Mouse (Mus musculus): Measurements from ENCODE around the gene Arl6ip4. TPM values are rescaled to one million over a fixed set of nuclear protein-coding genes. Genes with fewer than 3 reads are reported as not detected.

Arl6ip4 gene
- total RNA-seq, 1 experiment from 2014 or later = 56.9 TPM

- DNase-seq = no peak
Observed at GRCm38 (mm10) chr5:124093852-124094604, 21.9 kb upstream of the Arl6ip4 start.

DNA sequence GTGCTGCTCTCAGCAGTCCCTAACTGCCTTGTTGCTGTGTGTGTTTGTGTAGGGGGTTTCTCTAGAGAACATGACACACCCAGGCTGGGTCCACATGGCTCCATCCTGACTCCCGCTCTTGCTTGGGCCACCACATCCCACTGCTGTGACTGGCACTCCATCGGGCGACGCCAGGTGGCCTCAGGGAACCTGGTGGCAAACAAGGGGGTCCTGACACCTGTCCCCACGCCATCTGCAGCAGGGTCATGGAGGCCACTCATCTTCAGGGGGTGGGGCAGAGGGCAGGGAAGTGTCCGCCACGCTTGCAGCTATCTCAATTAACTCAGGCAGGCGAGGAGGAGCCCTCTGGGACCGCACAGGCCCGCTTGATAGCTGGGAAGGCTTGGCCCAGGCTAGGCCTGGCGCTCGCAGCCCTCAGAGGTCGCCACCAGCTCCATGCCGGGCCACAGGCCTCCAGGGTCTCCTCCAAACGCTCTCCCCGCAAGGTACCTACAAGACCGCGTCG lies 20.8 kb upstream of the Arl6ip4 start:
- no peak for DNase-seq

DNA sequence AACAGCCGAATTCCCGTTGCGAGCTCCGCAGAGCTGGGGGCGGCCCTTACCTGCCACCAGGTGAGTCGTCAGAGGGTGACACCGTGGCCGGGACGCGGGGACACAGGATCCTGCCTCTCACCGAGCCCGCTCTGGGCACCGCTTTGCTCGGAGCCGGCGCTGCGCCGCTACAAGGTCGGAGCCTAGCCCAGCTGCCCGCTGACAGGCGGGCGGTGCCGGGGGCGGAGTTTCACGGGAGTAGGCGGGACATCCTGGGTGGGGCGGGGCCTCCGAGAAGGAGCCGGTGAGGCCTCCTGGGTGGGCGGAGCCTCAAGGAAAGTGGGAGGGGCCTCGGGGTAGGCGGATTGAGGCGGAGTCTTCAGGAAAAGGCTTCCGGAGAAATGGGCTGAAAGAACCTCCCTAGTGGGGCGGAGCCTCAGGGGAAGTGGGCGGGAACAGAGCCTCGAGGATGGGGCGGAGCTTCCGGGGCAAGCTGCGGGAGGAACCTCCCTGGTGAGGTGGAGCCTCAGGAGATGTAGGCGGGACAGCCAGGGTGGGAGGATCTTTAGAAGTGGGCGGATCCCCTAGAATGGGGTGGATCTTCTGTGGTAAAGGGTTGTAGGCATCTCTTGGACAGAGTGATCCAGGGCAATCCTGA lies 20.2 kb upstream of the Arl6ip4 start, which contains the start of gene Abcb9:
Gene Abcb9 (minus strand): TSS at position 203 of the 637 bp plus-strand sequence.
- DNase-seq = peak; percentile 97

DNA sequence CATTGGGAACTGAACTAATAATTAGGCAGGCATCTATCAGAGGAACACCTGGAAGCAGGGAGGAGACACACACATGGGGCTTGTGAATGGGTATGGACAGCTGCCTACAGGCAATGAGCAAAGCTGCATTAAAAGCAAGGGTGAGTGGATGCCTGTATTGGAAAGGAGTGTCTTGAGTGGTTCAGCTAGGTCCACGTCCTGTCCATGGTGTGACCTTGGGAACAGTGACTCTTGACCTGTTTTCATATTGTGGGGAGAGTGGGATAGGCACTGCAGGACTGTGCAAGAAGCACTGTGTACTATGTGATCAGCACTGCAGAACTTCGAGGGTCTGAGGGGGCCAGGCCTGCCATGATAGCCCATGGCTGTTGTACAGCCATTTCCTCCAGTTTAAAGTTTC lies 17.0 kb upstream of the Arl6ip4 start:
- DNase-seq = no peak

GRCm38 (mm10) chr5:124100128-124101044 lies 15.5 kb upstream of the Arl6ip4 start:
- DNase-seq = no peak

- no peak for DNase-seq
Observed at GRCm38 (mm10) chr5:124102326-124102725, 13.6 kb upstream of the Arl6ip4 start.

DNA sequence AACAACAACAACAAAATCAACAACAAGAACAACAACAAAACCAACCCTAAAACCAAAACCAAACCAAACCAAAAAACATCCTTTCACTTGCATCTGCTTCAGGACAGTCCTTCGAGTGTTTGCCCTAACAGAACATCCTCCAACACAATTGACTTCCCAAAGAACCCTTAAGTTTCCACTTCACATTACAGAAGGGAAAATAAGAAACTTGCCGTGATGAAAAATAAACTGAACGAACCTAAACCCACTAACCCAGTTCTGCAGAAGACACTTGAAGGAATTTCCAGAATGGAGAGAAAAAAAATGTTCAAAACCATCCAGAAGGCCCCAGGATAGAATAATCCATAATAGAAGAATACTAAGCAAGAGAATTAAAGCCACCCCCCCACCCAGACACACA lies 12.9 kb upstream of the Arl6ip4 start:
- no peak for DNase-seq

GRCm38 (mm10) chr5:124103552-124103951 lies 12.3 kb upstream of the Arl6ip4 start:
- DNase-seq = no peak

DNA sequence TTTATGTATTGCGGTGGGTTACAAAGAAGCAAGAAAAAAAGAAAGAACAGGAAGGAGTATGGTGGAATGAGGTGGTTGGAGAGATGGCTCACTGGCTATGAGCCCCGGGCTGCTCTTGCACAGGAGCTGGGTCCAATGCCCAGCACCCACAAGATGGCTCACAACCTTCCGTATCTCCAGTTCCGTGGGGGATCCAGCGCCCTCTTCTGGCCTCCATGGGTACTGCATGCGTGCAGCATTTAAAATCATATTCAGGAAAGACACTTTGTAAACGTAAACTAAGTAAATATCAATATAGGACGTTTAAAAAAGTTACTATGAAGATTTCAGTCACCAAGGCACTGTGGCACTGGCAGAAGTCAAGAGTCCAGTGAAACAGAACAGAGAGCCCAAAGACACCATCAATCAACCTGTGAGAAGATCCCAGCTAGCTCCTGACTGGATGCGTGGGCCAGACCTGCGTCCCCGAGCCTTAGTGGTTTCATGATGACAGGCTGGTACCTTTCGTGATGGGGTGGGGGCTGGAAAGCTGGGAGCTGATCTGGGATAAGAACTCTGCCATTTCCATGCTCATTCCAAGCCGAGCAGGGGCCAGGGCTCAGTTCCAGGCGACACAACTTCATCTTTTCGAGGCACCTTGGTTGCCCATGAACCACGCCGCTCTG lies 4.7 kb upstream of the Arl6ip4 start:
- peak; percentile 39 for DNase-seq

DNA sequence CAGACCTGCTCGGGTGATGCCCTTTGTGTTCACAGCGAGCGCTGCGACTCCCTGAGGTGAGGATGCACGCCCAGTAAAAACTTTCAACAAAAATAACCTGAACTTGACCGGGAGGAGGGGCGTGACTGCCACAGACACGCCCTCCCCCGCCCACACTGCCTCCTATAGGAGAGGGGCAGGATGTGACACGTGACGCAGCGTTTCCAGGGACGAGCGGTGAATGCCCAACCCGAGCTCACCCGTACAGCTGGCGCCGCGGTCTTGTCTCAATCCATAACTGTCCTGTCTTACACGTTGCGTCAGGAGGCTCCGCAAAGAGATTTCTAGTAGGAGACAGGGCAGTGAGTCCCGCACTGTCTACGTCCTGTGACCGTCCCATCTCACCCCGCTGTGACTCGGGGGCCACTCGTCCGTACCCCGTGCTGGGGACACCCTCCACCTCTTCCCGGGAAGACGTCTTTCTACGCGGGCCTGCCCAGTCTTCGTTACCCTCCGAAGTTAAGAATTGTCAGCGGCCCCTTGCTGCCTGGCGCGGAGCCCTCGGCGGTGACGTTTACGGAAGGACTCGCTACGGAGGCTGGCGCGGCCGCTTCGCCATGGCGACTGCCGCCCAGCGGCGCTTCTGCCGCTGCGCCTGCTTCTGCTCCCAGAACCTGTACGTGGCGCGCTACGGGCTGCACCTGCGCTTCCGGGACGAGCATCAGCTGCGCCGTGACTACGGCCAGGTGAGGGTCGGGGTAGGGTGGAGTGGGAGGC lies 4.0 kb upstream of the Arl6ip4 start, which contains the start of gene Ogfod2:
Gene Ogfod2 (plus strand): TSS at position 556 of the 756 bp plus-strand sequence.
- peak; percentile 93 for DNase-seq

DNA sequence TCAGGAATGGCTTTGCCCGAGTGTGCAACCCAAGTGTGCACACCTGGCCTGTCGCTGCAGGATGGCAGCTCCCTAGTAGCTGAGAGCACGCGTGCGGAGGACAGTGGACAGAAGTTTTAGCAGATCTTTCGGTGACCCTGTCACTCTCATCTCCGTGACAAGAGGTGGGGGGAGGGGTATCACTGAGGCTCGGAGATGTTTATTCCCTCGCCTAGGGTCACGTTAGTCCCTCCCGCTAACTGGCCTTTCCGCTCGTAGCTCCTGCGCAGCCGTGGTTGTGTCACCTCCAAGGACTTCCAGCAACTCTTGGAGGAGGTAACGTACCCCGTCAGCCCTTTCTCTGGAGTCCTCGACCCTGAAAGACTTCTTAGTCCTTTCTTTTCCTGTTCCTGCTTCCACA lies 3.4 kb upstream of the Arl6ip4 start:
- peak; percentile 26 for DNase-seq

- DNase-seq = peak; percentile 79
Observed at GRCm38 (mm10) chr5:124113030-124113429, 2.9 kb upstream of the Arl6ip4 start.

- no peak for DNase-seq
Observed at GRCm38 (mm10) chr5:124114276-124115025, 1.4 kb upstream of the Arl6ip4 start.

DNA sequence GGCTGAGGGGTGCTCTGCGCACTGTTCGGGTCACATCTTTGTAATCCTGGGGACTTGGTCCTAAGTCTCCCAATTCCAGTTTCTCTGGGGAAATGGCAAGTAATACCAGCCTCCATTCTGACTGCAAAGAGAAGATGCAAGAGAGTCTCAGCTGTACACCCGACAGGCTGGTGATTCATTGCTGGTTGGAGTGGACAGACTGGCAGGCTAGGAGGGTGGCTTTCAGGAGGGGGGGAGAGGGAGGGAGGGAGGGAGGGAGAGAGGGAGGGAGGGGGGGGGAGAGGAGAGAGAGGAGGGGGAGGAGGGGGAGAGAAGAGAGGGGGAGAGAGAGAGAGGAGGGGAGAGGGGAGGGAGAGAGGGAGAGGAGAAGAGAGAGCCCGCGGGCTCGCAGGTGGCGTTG lies 358 bp upstream of the Arl6ip4 start:
- DNase-seq = no peak

- no peak for DNase-seq
Observed at GRCm38 (mm10) chr5:124119204-124119603, 3.3 kb downstream of the Arl6ip4 start.

- no peak for DNase-seq
Observed at GRCm38 (mm10) chr5:124122357-124122756, 6.5 kb downstream of the Arl6ip4 start.

- no peak for DNase-seq
Observed at GRCm38 (mm10) chr5:124125093-124125492, 9.2 kb downstream of the Arl6ip4 start.

- no peak for DNase-seq
Observed at GRCm38 (mm10) chr5:124134261-124134660, 18.4 kb downstream of the Arl6ip4 start.

DNA sequence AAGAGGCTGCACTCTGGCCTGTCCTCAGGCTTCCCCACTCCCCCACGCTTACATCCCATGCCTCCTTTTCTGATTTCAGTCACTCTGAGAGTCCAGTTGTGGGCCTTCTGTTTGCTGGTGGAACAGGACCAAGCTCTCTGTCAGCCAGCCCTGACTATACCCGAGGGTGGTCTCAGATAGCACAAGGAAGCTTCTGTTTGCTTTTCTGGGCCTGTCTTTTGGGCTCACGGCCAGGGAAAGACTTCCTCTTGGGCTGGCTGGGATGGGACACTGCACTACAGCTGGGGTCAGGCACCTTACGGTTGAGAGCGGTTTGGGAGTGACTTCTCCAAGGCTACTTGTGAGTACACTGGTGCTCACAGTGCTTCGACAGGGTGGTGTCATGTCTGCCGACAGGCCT lies 22.2 kb downstream of the Arl6ip4 start:
- DNase-seq = no peak

- no peak for DNase-seq
Observed at GRCm38 (mm10) chr5:124149028-124149427, 33.1 kb downstream of the Arl6ip4 start.

Measured in adrenal gland, postnatal 25 days (tissue).